Mouse (Mus musculus): ENCODE results near the gene Acer1.
"Not testable (repeated sequence)": the region's sequence is repeated elsewhere in the genome, so short reads cannot be mapped to it uniquely, and the experiment has no call there.

Acer1 gene

DNA sequence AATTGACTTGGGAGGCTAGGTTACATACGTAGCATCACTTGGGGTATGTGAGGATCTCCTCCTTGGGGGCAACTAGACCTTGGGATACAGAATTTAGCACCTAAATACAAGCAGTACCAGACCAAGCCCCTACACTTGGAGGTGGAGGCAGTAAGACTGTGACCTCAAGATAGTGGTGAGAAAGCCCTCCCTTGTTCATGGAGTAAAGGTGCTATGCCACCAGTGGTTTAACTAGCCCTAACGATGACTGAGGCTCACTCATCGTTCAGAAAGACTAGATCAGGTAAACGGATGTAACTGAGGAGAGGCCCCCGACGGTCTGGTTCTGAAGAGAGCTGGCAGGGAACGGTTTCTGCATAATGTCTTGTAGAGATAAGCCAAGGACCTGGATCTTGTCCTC lies 45.2 kb downstream of the Acer1 start:
- no peak for DNase-seq

DNA sequence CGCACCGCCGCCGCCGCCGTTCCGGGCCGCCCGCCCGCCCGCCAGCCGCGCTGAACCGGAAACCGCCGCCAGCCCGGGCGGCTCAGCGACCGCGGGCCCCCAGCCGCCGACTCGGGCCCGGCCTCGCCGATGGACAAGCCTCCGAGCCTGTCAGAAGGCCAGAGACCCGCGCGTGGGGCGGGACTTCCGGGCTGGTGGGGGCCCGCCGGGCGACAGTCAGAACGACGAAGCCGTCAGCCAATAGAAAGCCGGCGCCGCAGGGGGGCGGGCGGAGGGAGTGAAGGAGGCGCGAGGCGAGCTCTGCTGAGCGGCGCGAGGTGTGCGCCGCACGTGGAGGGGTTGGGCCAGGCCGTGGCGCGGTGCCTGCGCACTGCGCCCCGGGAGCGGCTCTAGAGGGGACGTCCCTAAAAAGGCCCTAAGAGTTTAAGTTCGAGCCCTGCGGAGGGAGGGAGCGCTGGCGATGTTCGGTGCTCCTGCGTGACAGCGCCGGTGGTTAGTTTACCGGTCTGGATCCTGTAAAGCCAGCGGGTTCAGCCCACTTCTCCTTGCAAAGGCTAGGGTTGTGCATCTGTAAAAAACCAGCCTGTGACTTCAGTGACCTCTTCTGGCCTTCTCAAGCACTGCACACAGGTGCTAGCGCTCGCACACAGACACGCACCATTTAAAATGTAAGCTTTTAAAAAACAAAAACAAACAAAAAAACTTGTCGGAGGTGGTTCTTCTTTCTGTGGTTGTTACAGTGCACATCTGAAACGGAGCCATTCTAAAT lies 46.4 kb downstream of the Acer1 start, which contains the start of gene Mllt1:
Mllt1 (minus strand) TSS at position 53 of the 769 bp plus-strand sequence.
- DNase-seq = peak; percentile 98 to 99

DNA sequence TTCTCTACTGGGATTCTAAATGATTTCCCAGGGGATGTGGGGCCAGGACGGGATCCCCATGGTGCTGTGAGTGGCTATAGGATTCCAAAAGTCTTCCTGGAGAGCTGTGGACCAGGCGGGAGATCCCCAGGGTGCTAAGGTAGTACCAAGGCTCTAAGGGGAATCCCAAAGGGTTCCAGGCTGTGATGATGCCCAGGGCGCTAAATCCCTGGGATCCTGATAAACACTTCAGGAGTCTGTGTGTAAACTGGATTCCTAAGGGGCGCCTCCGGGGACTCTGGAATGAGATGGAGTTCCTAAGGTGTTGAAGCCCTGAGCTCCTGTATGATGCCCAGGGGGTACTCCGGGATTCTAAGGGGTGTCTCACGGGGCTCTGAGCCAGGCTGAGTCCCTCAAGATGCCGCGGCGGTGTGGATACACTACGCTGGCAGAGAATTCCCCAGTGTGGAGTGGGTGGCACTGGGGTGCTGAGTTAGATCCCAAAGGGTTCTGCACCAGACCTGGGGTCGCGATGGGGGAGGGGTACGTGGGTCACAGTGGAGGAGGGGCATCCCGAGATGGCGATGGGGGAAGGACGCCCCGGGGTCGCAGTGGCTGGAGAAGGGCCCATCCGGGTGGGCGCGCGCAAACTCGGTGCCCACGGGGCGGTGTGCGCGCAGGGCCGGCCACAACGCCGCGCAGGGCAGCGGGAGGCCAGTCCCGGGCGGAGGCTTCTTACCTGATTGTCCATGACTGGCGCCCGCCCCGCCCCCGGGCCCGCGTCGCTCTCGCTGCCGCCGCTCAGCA lies 47.2 kb downstream of the Acer1 start:
- DNase-seq = no peak

DNA sequence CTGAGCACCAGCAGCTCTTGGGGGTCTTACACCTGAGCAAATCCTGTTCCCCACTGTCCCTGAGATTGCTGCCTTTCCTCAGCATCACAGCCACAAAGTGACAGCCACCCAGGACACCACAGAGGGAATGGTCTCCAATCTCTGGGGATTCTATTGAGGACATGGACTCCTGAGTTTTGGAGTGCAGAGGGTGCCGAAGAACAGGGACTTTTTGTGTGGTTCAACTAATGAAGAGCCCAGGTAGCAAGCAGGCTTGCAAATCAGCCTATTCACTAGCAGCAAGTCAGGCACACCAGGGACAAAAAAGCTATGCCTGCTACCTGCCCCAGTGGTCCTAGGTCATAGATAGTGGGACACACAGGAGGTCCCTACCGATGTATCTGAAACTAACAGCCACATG lies 48.5 kb downstream of the Acer1 start:
- no peak for DNase-seq

DNA sequence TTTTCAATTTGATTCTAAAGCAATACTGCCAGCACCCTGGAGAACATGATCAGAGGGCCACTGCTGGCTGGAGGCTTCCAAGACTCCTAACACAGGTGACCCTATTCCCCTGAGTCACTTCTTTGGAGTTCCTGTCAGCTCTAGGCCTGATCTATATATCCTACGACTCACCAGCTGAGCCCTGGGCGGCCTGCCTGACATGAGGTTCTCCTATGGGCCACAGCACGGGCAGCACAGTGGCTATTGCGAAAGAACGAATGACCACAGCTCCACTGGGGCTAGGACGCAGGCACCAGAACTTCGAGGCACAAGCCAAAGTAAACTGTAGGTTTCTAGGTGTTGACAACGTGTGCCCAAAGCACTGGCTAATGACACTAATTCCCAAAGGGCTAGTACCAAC lies 51.9 kb downstream of the Acer1 start:
- DNase-seq = no peak

DNA sequence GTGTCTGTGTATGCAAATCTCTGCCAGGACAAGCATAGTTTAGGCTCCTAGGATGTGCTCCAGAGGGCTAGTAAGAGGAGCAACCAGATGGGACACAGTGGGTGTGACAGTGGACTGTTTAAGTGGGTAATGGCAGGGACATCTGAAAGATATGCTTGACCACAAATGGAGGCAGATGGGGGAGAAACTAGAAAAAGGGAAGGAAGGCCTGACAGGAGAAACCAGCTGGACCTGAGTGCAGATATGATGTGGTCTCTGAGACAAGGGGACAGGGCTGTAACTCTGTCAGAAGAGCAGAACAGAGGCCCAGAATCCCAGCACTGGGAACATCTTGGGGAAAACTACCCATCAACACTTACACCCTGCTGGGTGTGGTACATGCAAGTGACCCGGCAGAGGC lies 52.4 kb downstream of the Acer1 start:
- DNase-seq = no peak

DNA sequence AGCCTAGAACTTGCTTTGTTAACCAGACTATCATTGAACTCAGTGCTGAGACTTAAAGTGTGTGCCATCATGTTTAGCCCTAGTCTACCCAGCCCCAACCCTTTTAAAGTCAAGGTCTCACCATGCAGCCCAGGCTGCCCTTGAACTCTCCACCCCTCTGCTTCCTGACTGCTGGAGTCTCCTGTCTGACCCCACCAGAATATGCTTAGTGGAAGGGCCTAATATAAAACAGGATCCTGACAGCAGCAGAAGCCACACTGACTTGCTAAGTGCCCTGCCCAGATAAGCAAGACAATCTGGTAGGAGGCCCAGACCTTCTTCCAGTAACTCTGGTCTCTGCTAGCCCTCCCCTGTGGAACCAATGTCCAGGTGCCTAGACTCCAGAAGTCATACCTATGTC lies 52.8 kb downstream of the Acer1 start:
- no peak for DNase-seq

DNA sequence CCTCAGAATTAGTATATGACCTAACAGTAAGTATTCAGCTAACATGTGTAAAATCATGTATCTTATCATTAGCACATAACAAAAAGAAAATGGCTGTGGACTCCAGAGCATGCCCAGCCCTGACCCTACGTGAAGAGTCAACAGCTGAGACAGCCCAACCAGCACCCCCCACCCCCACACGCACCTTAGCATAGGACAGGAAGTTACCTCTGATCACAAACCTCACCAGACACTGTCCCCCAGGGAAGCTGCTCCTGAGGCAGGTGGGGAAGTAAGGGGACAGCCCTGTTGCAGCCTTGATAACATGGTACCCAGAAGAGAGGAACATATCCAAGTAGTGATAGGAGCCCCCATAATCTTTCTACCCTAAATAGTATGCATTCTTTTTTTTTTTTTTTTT lies 55.9 kb downstream of the Acer1 start:
- no peak for DNase-seq

DNA sequence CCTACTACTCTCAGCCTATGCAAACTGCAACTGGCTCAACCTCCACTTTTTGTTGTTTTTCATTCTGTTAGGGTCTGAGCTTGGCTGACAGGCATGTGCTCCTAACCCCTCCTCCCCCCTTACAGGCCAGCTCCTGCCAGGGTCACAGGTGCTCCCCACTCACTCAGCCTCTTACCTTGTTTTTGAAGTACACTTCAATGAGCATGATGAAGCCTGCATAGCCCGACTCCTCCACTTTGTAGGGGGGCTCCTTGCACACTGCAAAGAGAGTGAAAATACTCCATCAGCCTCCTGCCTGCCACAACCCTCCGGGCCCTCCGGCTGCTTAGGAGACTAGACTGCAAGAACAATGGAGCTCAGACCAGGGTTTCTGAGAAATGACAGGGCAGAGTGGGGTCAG lies 62.2 kb downstream of the Acer1 start:
- DNase-seq = no peak

DNA sequence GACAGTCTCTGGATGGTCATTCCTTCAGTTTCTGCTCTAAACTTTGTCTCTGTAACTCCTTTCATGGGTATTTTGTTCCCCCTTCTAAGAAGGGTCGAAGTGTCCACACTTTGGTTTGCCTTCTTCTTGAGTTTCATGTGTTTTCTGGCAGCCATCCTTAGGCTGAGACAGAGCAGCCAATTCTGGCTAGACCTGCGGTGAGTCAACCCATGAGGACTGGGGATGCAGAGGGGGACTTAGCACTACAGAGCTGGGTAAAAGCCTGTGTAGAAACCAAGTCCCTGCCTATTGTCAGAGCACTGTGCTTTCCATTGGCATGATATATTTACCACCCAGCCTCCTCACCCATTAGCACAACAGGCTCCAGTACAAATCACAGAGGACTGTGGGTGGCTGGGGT lies 64.8 kb downstream of the Acer1 start:
- DNase-seq = no peak

DNA sequence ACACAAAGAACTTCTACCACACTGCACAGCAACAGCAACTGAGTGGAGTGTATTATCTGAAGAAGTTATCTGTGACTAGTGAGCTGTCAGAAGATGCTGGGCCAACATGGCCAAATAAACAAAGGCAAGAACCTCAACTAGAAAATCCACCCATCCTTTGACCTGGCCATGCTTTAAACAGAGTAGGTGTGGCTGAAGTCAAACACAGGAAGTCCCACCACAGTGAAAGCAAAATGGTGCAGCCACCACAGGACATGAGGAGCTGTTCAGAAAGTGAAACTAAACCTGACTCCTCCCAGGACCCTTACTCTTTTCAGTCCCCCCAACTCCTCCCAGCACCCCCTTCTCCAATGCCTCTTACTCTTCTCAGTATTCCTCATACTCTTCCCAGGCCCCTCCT lies 68.5 kb downstream of the Acer1 start:
- DNase-seq = no peak

DNA sequence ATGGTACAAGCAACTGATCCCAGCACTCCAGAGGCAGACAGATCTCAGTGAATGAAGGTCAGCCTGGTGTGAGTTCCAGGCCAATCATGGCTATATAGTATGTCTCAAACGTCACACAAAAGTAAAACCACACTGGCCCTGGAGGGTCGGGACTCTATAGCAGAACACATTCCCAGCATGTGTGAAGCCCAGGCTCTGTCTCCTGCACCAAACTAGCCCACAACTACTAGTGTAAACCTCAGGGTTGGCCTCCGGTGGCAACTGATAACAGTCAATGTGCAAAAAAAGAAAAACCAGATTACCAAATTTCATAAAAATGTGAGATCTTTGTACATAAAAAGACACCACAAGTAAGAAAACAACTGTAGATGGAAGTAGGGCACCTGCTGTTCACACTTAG lies 68.9 kb downstream of the Acer1 start:
- DNase-seq = no peak

DNA sequence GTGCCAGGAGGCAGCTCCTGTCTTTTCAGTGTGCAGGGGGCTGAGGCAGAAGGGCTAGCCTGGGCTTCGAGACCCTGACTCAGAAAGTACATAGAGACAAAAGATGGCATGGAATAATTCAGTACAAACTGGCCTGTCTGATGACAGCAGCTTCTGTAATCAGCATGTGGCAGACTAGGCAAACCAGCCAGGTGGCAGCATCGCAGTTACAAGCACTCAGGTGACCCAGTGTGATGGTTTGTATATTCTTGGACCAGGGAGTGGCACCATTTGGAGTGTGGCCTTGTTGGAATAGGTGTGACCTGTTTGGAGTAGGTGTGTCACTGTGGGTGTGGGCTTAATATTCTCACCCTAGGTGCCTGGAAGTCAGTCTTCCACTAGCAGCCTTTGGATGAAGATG lies 72.2 kb downstream of the Acer1 start:
- DNase-seq = not testable (repeated sequence)

DNA sequence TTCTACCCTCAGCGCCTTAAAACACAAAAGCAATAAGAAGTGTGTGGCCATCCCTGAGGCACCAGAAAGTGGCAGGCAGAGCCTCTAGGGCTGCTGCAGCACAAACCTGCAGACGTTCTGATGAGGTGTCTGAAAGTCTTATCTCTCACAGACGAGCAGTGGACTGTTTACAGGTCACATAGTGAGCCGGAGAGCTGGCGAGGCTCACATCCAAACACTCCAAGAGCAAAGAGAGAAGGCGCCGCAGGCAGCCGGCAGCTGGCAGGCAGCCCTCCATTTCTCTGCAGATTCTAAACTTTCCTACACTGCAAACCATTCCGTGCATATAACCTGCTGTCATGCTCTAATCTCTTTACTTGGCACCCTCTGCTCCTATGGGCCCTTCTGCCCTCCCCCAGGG lies 74.0 kb downstream of the Acer1 start:
- no peak for DNase-seq

DNA sequence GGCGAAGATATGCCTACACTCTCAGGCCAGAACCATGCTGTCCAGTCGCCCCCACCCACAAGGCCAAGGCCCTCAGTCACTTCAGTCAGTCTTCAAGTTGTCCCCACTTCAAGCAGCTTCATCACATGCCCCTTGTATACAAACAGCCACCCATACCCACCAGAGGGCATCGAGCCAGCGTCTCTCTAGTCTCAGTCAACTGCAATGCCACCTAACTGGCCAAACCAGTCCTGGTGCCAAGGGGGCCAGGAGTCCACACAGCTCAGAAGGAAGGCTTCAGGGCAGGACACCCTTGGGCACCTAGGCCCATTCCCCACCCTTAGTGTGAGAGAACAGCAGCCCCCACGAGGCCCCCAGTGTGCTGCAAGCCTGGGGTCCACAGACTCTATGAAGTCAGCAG lies 74.8 kb downstream of the Acer1 start:
- DNase-seq = no peak

DNA sequence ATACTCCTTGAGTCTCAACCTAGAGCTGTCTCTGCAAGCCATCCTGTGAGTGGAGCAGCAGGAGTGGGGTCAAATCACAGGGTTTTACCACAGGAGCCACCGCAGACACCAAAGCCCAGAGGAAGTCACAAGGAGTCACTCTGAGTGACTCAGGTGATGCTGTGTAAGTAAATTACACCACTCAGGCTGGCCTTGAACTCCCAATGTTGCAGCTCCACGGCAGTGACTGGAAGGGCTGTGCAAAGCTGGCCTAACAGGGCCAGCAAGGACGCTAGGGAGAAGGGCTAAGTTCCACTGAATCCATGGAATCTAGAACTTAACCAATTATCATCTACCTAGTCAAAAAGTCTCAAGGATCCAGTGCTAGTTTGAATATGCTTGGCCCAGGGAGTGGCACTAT lies 75.8 kb downstream of the Acer1 start:
- no peak for DNase-seq
